ENCODE assay signal across 8 mouse cellular contexts in the genomic region with DNA sequence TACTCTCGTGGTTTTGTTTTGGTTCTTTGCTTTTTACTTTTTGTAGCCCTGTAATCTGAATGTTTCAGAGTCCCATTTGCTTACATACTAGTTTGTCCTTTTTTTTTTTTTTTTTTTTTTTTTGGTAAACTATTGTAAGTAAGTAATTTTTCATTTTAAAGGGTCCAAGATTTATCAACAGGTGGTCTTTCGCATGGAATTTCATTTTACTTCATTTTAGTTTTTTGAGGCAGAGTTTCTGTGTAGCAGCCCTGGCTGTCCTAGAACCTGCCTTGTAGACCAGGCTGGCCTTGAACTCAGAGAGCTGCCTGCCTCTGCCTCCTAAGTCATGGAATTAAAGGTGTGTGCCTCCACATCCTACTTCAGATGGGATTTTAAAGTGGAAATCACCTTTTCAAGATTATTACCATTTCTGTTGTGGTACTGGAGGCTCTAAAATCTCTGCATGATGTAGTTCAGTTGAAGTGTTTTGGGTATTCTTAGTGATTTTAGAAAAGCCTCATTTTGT. TPM values are rescaled to one million over a fixed set of nuclear protein-coding genes. Genes with fewer than 3 reads are reported as not detected.
DNase-seq lines count a peak whose midpoint lies in the region; ATAC-seq and TF ChIP-seq lines count a peak whose summit lies in the region.

No protein-coding gene starts in this region.

- peak overlapping the region; percentile 76 for H3K4me3 ChIP-seq in erythroblast, embryonic 14.5 days (replicated peaks)
- H3K4me3 ChIP-seq in C2C12 (ENCODE audit: insufficient read depth, poor library complexity, severe bottlenecking): peak overlapping the region; percentile 83
- H3K4me3 ChIP-seq in forebrain, embryonic 13.5 days: peak overlapping the region; percentile 78
- peak overlapping the region; percentile 72 for H3K4me3 ChIP-seq in liver, embryonic 12.5 days

- H3K4me2 ChIP-seq in forebrain, embryonic 13.5 days: peak overlapping the region; percentile 80
- peak overlapping the region; percentile 85 for H3K4me2 ChIP-seq in liver, embryonic 12.5 days

- no peaks in the 10 kb centered on the region for H3K27me3 ChIP-seq in erythroblast, embryonic 14.5 days (ENCODE audit: control insufficient read depth)
- no peaks in the 10 kb centered on the region for H3K27me3 ChIP-seq in C2C12 (ENCODE audit: control insufficient read depth, insufficient read depth, insufficient read length)
- no peaks in the 10 kb centered on the region for H3K27me3 ChIP-seq in forebrain, embryonic 13.5 days
- H3K27me3 ChIP-seq in liver, embryonic 12.5 days (replicated peaks): no peaks in the 10 kb centered on the region

- no peak for ATAC-seq in erythroblast, adult 5-6 weeks (replicated peaks; ENCODE audit: low FRiP score, poor library complexity, severe bottlenecking)
- no peak for ATAC-seq in forebrain, embryonic 13.5 days
- no peak for ATAC-seq in liver, embryonic 12.5 days

- H3K27ac ChIP-seq in forebrain, embryonic 13.5 days: no peak overlapping the region
- H3K27ac ChIP-seq in liver, embryonic 12.5 days: no peak overlapping the region

- peaks cover 22% of the 10 kb centered on the region for H3K4me1 ChIP-seq in erythroblast, embryonic 14.5 days (ENCODE audit: control insufficient read depth)
- H3K4me1 ChIP-seq in forebrain, embryonic 13.5 days: peaks cover 18% of the 10 kb centered on the region
- H3K4me1 ChIP-seq in liver, embryonic 12.5 days: peaks cover 16% of the 10 kb centered on the region

- DNase-seq in ovary, postnatal 10 days (ENCODE audit: low spot score): no peak
- no peak for DNase-seq in adrenal gland, postnatal 25 days
- no peak for DNase-seq in T-cell, adult 2 months (ENCODE audit: low spot score)

- H3K79me2 ChIP-seq in C2C12 (ENCODE audit: control insufficient read depth, insufficient read depth): peaks cover 58% of the 10 kb centered on the region

- H3K79me3 ChIP-seq in C2C12 (ENCODE audit: low read depth): peaks cover 26% of the 10 kb centered on the region

- no peaks in the 10 kb centered on the region for H3K9me3 ChIP-seq in erythroblast, embryonic 14.5 days (ENCODE audit: control insufficient read depth, low read length)
- no peaks in the 10 kb centered on the region for H3K9me3 ChIP-seq in forebrain, embryonic 13.5 days (replicated peaks)
- H3K9me3 ChIP-seq in liver, embryonic 12.5 days (replicated peaks): no peaks in the 10 kb centered on the region

- H3K36me3 ChIP-seq in erythroblast, embryonic 14.5 days (ENCODE audit: control insufficient read depth): peaks cover 2% of the 10 kb centered on the region
- H3K36me3 ChIP-seq in C2C12 (ENCODE audit: control insufficient read depth, insufficient read depth): peaks cover 13% of the 10 kb centered on the region
- H3K36me3 ChIP-seq in forebrain, embryonic 13.5 days (ENCODE audit: poor library complexity, severe bottlenecking): peaks cover 8% of the 10 kb centered on the region
- peaks cover 15% of the 10 kb centered on the region for H3K36me3 ChIP-seq in liver, embryonic 12.5 days

- WGBS in forebrain, embryonic 13.5 days: 42% methylated on average over 2 of the region's 2 CpGs
- 41% methylated on average over 2 of the region's 2 CpGs for WGBS in liver, embryonic 12.5 days (ENCODE audit: insufficient replicate concordance)

- no peak overlapping the region for H3ac ChIP-seq in C2C12 (ENCODE audit: control insufficient read depth, insufficient read length, low read depth)

- TF ChIP-seq CTCF in C2C12 (IDR thresholded peaks at IDR 0.05; ENCODE audit: control insufficient read depth, insufficient read depth, insufficient read length): no peak

- H3K9ac ChIP-seq in forebrain, embryonic 13.5 days: no peak overlapping the region
- H3K9ac ChIP-seq in liver, embryonic 12.5 days: peak overlapping the region; percentile 80; the same call in 1 of the 2 replicates

TF ChIP-seq in C2C12, 6 proteins besides CTCF, POLR2A, EP300 and RAD21:
- TF ChIP-seq MYOD1 (IDR thresholded peaks at IDR 0.05; ENCODE audit: control insufficient read depth, insufficient read length, low read depth) (no peak), USF1 (IDR thresholded peaks at IDR 0.05; ENCODE audit: low read depth) (no peak), MYOG (IDR thresholded peaks at IDR 0.05; ENCODE audit: control insufficient read depth, extremely low read depth, insufficient read length) (no peak), CEBPB (IDR thresholded peaks at IDR 0.05; ENCODE audit: low read depth) (no peak), MAX (IDR thresholded peaks at IDR 0.05) (no peak), FOSL1 (IDR thresholded peaks at IDR 0.05; ENCODE audit: insufficient read depth, low read length, poor library complexity, severe bottlenecking) (no peak)

RNA-seq across cellular contexts. Expression of a gene that starts 2.2 kb away (rescaled TPM):
- polyA plus RNA-seq in erythroblast, embryonic 14.5 days (2012): 0.09 and 0.17 TPM in 2 replicates
- 13.2 and 23.6 TPM in 2 replicates for total RNA-seq in erythroblast, adult 5-6 weeks (2015; ENCODE audit: low replicate concordance)
- total RNA-seq in erythroblast, adult 5-6 weeks (2017; ENCODE audit: low replicate concordance): 11.6 and 20.8 TPM in 2 replicates
- 7.9 TPM for polyA plus RNA-seq in C2C12 (2012; fragmentation: generic; extraction: Trizol)
- 28.2 and 31.5 TPM in 2 replicates for polyA plus RNA-seq in forebrain, embryonic 13.5 days (2015; fragmentation: Nextera tagmentation; extraction: Ambion mirVana)
- polyA plus RNA-seq in liver, embryonic 12.5 days (2016; fragmentation: Nextera tagmentation; extraction: Ambion mirVana): 14.8 and 15.1 TPM in 2 replicates
- 95.2 and 98.7 TPM in 2 replicates for total RNA-seq in adrenal gland, postnatal 25 days (2021)
